Mouse (Mus musculus) liver (tissue): ENCODE data around the gene Gm45208.
A peak's percentile ranks its signal among the peaks of the same experiment; 100 is the strongest.

Experiments used
- DNase-seq: peaks from one replicate; pipeline ENCODE4 v3.0.0-alpha.2; 2020; ENCODE audit warnings: mixed read lengths

The Gm45208 gene

GRCm38 (mm10) chrX:7775501-7776205, 53.6 kb downstream of the Gm45208 start:
- DNase-seq = no peak

- DNase-seq = peak; percentile 74
Observed at GRCm38 (mm10) chrX:7776329-7777082, 54.5 kb downstream of the Gm45208 start.

- DNase-seq = peak; percentile 62
Observed at GRCm38 (mm10) chrX:7778450-7779244, 56.6 kb downstream of the Gm45208 start.

- DNase-seq = peak; percentile 33
Observed at GRCm38 (mm10) chrX:7779294-7779693, 57.2 kb downstream of the Gm45208 start.
